In the genomic region with DNA sequence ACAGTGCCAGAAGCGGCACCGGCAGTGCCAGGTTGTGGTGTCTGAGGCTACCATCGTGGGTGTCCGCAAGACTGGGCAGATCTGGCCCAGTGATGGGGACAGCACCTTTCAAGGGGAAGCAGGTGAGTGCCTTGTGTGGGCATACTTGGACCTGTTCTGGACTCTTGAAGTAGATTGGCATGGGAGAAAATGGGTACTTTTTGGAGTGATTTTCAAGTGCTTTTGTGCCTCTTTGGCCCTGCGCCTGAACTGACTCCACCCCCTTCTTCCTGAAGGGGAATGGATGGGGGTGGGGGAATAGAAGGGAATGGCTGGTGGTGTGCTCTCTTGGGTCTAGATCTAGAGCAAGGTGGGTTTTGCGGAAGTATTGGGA, we compare ENCODE assay signal across 8 mouse cellular contexts. TPM values are rescaled to one million over a fixed set of nuclear protein-coding genes. Genes with fewer than 3 reads are reported as not detected.
DNase-seq lines count a peak whose midpoint lies in the region; ATAC-seq and TF ChIP-seq lines count a peak whose summit lies in the region.

No protein-coding gene starts in this region.

- peak overlapping the region; percentile 86 for H3K4me2 ChIP-seq in liver, postnatal 0 days (ENCODE audit: low read depth, low read length)

- H3K9me3 ChIP-seq in liver, postnatal 0 days (ENCODE audit: low read length): no peaks in the 10 kb centered on the region

- DNase-seq in CD4-positive, CD25-positive, alpha-beta regulatory T cell, adult 2 months (ENCODE audit: low read depth, low spot score): peak; percentile 13
- peak; percentile 34 for DNase-seq in urinary bladder, adult 2 months (ENCODE audit: low spot score)
- no peak for DNase-seq in urinary bladder, adult 18-20 months (ENCODE audit: low spot score in 2 of 2)
- DNase-seq in induced T-regulatory cell, adult 2 months (ENCODE audit: low read depth): peak; percentile 21
- DNase-seq in liver, postnatal 0 days: no peak
- DNase-seq in right cerebral cortex, adult 2 months (ENCODE audit: low spot score in 2 of 2): no peak

- H3K9ac ChIP-seq in liver, postnatal 0 days (replicated peaks): peak overlapping the region; percentile 67

- TF ChIP-seq CTCF in liver, postnatal 0 days (IDR thresholded peaks at IDR 0.05; ENCODE audit: low read depth): no peak
- TF ChIP-seq CTCF in small intestine, adult 2 months (IDR thresholded peaks at IDR 0.05; ENCODE audit: extremely low read depth, insufficient read length, insufficient replicate concordance, low read depth, low read length): no peak

- ATAC-seq in CD4-positive, CD25-positive, alpha-beta regulatory T cell, adult 4 months: no peak
- no peak for ATAC-seq in liver, postnatal 0 days

- peaks cover 2% of the 10 kb centered on the region; the same call in 1 of the 2 replicates for H3K36me3 ChIP-seq in liver, postnatal 0 days (replicated peaks; ENCODE audit: insufficient read depth, low read length)
- 0 out of 2 replicates have a peak, but pooled peaks cover 2% of the 10 kb centered on the region for H3K36me3 ChIP-seq in small intestine, adult 2 months (ENCODE audit: control insufficient read depth, insufficient read depth, low read length)

- TF ChIP-seq POLR2A in small intestine, adult 2 months (IDR thresholded peaks at IDR 0.05; ENCODE audit: low read depth, low read length): no peak

- 8% methylated on average over 6 of the region's 6 CpGs for WGBS in liver, postnatal 0 days (ENCODE audit: insufficient replicate concordance)
- 23% methylated on average over 6 of the region's 6 CpGs for WGBS in small intestine, adult 2 months

- H3K4me3 ChIP-seq in liver, postnatal 0 days (ENCODE audit: low read depth, low read length): peak overlapping the region; percentile 73
- peak overlapping the region; percentile 92 for H3K4me3 ChIP-seq in small intestine, adult 2 months (ENCODE audit: low read depth, low read length)

- peaks cover 8% of the 10 kb centered on the region; the same call in 1 of the 2 replicates for H3K27me3 ChIP-seq in liver, postnatal 0 days (ENCODE audit: insufficient read depth, low read length)
- no peaks in the 10 kb centered on the region for H3K27me3 ChIP-seq in small intestine, adult 2 months (ENCODE audit: control insufficient read depth, insufficient read depth, low read length)

- no peak overlapping the region for H3K27ac ChIP-seq in liver, postnatal 0 days (ENCODE audit: low read depth)
- H3K27ac ChIP-seq in small intestine, adult 2 months (ENCODE audit: insufficient read depth, low read depth, low read length): no peak overlapping the region

- TF ChIP-seq EP300 in liver, postnatal 0 days (IDR thresholded peaks at IDR 0.05; ENCODE audit: low read depth): no peak

- H3K4me1 ChIP-seq in liver, postnatal 0 days (ENCODE audit: insufficient read depth): peaks cover 41% of the 10 kb centered on the region
- H3K4me1 ChIP-seq in small intestine, adult 2 months (ENCODE audit: control insufficient read depth, insufficient read depth, insufficient read length, low read length): peaks cover 26% of the 10 kb centered on the region

RNA-seq across cellular contexts. Expression of a gene that starts 1.8 kb away (rescaled TPM):
- polyA plus RNA-seq in CD4-positive, CD25-positive, alpha-beta regulatory T cell, adult 4 months (2017; shearing (Covaris generic)): 1 to 10 TPM; 4.4 to 7.0 TPM
- 35.5 and 39.5 TPM in 2 replicates for polyA plus RNA-seq in urinary bladder, adult 2 months (2012; rRNA removed)
- polyA plus RNA-seq in liver, postnatal 0 days (2015; fragmentation: Nextera tagmentation; extraction: Ambion mirVana): 3.4 and 3.6 TPM in 2 replicates
- 10.1 and 46.9 TPM in 2 replicates for polyA plus RNA-seq in small intestine, adult 2 months (2012; rRNA removed)

RNA-seq across cellular contexts. Expression of a gene that starts 25.3 kb away (rescaled TPM):
- polyA plus RNA-seq in CD4-positive, CD25-positive, alpha-beta regulatory T cell, adult 4 months (2017; shearing (Covaris generic)): 1 to 10 TPM in 1 of 2 experiments, under 1 TPM in 1; 0.54 to 1.8 TPM
- polyA plus RNA-seq in urinary bladder, adult 2 months (2012; rRNA removed): 8.2 and 11.2 TPM in 2 replicates
- polyA plus RNA-seq in liver, postnatal 0 days (2015; fragmentation: Nextera tagmentation; extraction: Ambion mirVana): 1.7 TPM in 2 replicates
- 1.2 and 1.6 TPM in 2 replicates for polyA plus RNA-seq in small intestine, adult 2 months (2012; rRNA removed)

RNA-seq across cellular contexts. Expression of a gene that starts 29.8 kb away (rescaled TPM):
- polyA plus RNA-seq in CD4-positive, CD25-positive, alpha-beta regulatory T cell, adult 4 months (2017; shearing (Covaris generic)): not detected
- polyA plus RNA-seq in urinary bladder, adult 2 months (2012; rRNA removed): not detected in 2 replicates
- polyA plus RNA-seq in liver, postnatal 0 days (2015; fragmentation: Nextera tagmentation; extraction: Ambion mirVana): 0.20 TPM in 1 of 2 replicates, not detected in the other
- not detected in 2 replicates for polyA plus RNA-seq in small intestine, adult 2 months (2012; rRNA removed)

Comparison
In these comparisons a context has a peak if more than half of its experiments do, and no peak if none do; other contexts are left out.
1. DNase-seq: peak in CD4-positive, CD25-positive, alpha-beta regulatory T cell, adult 2 months (single experiment), urinary bladder, adult 2 months (single experiment) and induced T-regulatory cell, adult 2 months (single experiment); none in urinary bladder, adult 18-20 months (0 of 2), liver, postnatal 0 days (single experiment) and right cerebral cortex, adult 2 months (0 of 2).